Mouse (Mus musculus): ENCODE data around the gene Gab2. TPM values are rescaled to one million over a fixed set of nuclear protein-coding genes. Genes with fewer than 3 reads are reported as not detected.

The Gab2 gene
- polyA plus RNA-seq, 1 experiment from 2014 or later: 17.9 TPM

- Histone ChIP-seq H3K27me3 (ENCODE audit: control insufficient read depth, insufficient read depth, low read length) (no peaks in the 10 kb centered on the region), H3K9me3 (ENCODE audit: control insufficient read depth, low read length) (no peaks in the 10 kb centered on the region), H3K4me1 (ENCODE audit: control insufficient read depth, insufficient read depth, low read length) (no peaks in the 10 kb centered on the region), H3K4me2 (ENCODE audit: low read length) (no peak overlapping the region), H3K36me3 (ENCODE audit: control insufficient read depth, insufficient read depth, low read length) (peaks cover 80% of the 10 kb centered on the region), H3K27ac (replicated peaks; ENCODE audit: low read depth, low read length) (no peak overlapping the region), H3K4me3 (replicated peaks; ENCODE audit: low read depth, low read length) (no peak overlapping the region), H3K9ac (replicated peaks; ENCODE audit: low read length) (no peak overlapping the region)
- ATAC-seq (ENCODE audit: low FRiP score, low TSS enrichment) (no peak), DNase-seq (no peak)
- 87% methylated on average over 3 of the region's 3 CpGs for whole genome bisulfite sequencing
These were observed 228.9 kb downstream of the Gab2 start for GRCm38 (mm10) chr7:97310341-97310635.

- WGBS: 92% methylated on average over 14 of the region's 14 CpGs
- H3K9me3 ChIP-seq (ENCODE audit: control insufficient read depth, low read length): no peaks in the 10 kb centered on the region
- H3K9ac ChIP-seq (replicated peaks; ENCODE audit: low read length): no peak overlapping the region
- DNase-seq (no peak), ATAC-seq (ENCODE audit: low FRiP score, low TSS enrichment) (no peak)
- H3K36me3 ChIP-seq (ENCODE audit: control insufficient read depth, insufficient read depth, low read length): peaks cover 74% of the 10 kb centered on the region
- H3K27ac ChIP-seq (replicated peaks; ENCODE audit: low read depth, low read length): no peak overlapping the region
- no peaks in the 10 kb centered on the region for H3K27me3 ChIP-seq (ENCODE audit: control insufficient read depth, insufficient read depth, low read length)
- no peak overlapping the region for H3K4me3 ChIP-seq (replicated peaks; ENCODE audit: low read depth, low read length)
- H3K4me1 ChIP-seq (ENCODE audit: control insufficient read depth, insufficient read depth, low read length): no peaks in the 10 kb centered on the region
- no peak overlapping the region for H3K4me2 ChIP-seq (ENCODE audit: low read length)
These were observed 230.2 kb downstream of the Gab2 start for GRCm38 (mm10) chr7:97311620-97312019.

GRCm38 (mm10) chr7:97312196-97312595 lies 230.8 kb downstream of the Gab2 start:
- Histone ChIP-seq H3K4me1 (ENCODE audit: control insufficient read depth, insufficient read depth, low read length) (no peaks in the 10 kb centered on the region), H3K27me3 (ENCODE audit: control insufficient read depth, insufficient read depth, low read length) (no peaks in the 10 kb centered on the region), H3K27ac (replicated peaks; ENCODE audit: low read depth, low read length) (no peak overlapping the region), H3K36me3 (ENCODE audit: control insufficient read depth, insufficient read depth, low read length) (peaks cover 68% of the 10 kb centered on the region), H3K9me3 (ENCODE audit: control insufficient read depth, low read length) (no peaks in the 10 kb centered on the region), H3K4me3 (replicated peaks; ENCODE audit: low read depth, low read length) (no peak overlapping the region), H3K9ac (replicated peaks; ENCODE audit: low read length) (no peak overlapping the region), H3K4me2 (ENCODE audit: low read length) (no peak overlapping the region)
- WGBS: 91% methylated on average over 17 of the region's 17 CpGs
- DNase-seq: no peak
- no peak for ATAC-seq (ENCODE audit: low FRiP score, low TSS enrichment)

- ATAC-seq (ENCODE audit: low FRiP score, low TSS enrichment): no peak
- Histone ChIP-seq H3K27me3 (ENCODE audit: control insufficient read depth, insufficient read depth, low read length) (no peaks in the 10 kb centered on the region), H3K9me3 (ENCODE audit: control insufficient read depth, low read length) (no peaks in the 10 kb centered on the region), H3K4me1 (ENCODE audit: control insufficient read depth, insufficient read depth, low read length) (no peaks in the 10 kb centered on the region), H3K36me3 (ENCODE audit: control insufficient read depth, insufficient read depth, low read length) (peaks cover 63% of the 10 kb centered on the region), H3K27ac (replicated peaks; ENCODE audit: low read depth, low read length) (no peak overlapping the region), H3K4me3 (replicated peaks; ENCODE audit: low read depth, low read length) (no peak overlapping the region), H3K9ac (replicated peaks; ENCODE audit: low read length) (no peak overlapping the region), H3K4me2 (ENCODE audit: low read length) (no peak overlapping the region)
- WGBS: 88% methylated on average over 6 of the region's 6 CpGs
- no peak for DNase-seq
These were observed 231.5 kb downstream of the Gab2 start for GRCm38 (mm10) chr7:97312856-97313255.

GRCm38 (mm10) chr7:97313364-97313995 lies 232.1 kb downstream of the Gab2 start:
- Histone ChIP-seq H3K27me3 (ENCODE audit: control insufficient read depth, insufficient read depth, low read length) (no peaks in the 10 kb centered on the region), H3K9ac (replicated peaks; ENCODE audit: low read length) (no peak overlapping the region), H3K27ac (replicated peaks; ENCODE audit: low read depth, low read length) (no peak overlapping the region), H3K4me1 (ENCODE audit: control insufficient read depth, insufficient read depth, low read length) (no peaks in the 10 kb centered on the region), H3K4me3 (replicated peaks; ENCODE audit: low read depth, low read length) (no peak overlapping the region), H3K4me2 (ENCODE audit: low read length) (no peak overlapping the region), H3K9me3 (ENCODE audit: control insufficient read depth, low read length) (no peaks in the 10 kb centered on the region), H3K36me3 (ENCODE audit: control insufficient read depth, insufficient read depth, low read length) (peaks cover 58% of the 10 kb centered on the region)
- WGBS: 78% methylated on average over 7 of the region's 7 CpGs
- DNase-seq (no peak), ATAC-seq (ENCODE audit: low FRiP score, low TSS enrichment) (no peak)

GRCm38 (mm10) chr7:97314646-97315045 lies 233.3 kb downstream of the Gab2 start:
- Histone ChIP-seq H3K9ac (replicated peaks; ENCODE audit: low read length) (no peak overlapping the region), H3K4me3 (replicated peaks; ENCODE audit: low read depth, low read length) (no peak overlapping the region), H3K27ac (replicated peaks; ENCODE audit: low read depth, low read length) (no peak overlapping the region), H3K36me3 (ENCODE audit: control insufficient read depth, insufficient read depth, low read length) (peaks cover 58% of the 10 kb centered on the region), H3K27me3 (ENCODE audit: control insufficient read depth, insufficient read depth, low read length) (no peaks in the 10 kb centered on the region), H3K4me1 (ENCODE audit: control insufficient read depth, insufficient read depth, low read length) (no peaks in the 10 kb centered on the region), H3K4me2 (ENCODE audit: low read length) (no peak overlapping the region), H3K9me3 (ENCODE audit: control insufficient read depth, low read length) (no peaks in the 10 kb centered on the region)
- WGBS: 90% methylated on average over 5 of the region's 5 CpGs
- ATAC-seq (ENCODE audit: low FRiP score, low TSS enrichment): no peak
- no peak for DNase-seq

GRCm38 (mm10) chr7:97315656-97316055 lies 234.3 kb downstream of the Gab2 start:
- DNase-seq: no peak

GRCm38 (mm10) chr7:97317706-97318105 lies 236.3 kb downstream of the Gab2 start:
- no peaks in the 10 kb centered on the region for H3K4me1 ChIP-seq (ENCODE audit: control insufficient read depth, insufficient read depth, low read length)
- no peaks in the 10 kb centered on the region for H3K27me3 ChIP-seq (ENCODE audit: control insufficient read depth, insufficient read depth, low read length)
- 81% methylated on average over 3 of the region's 3 CpGs for WGBS
- H3K27ac ChIP-seq (replicated peaks; ENCODE audit: low read depth, low read length): no peak overlapping the region
- no peak for DNase-seq
- no peaks in the 10 kb centered on the region for H3K9me3 ChIP-seq (ENCODE audit: control insufficient read depth, low read length)
- H3K4me3 ChIP-seq (replicated peaks; ENCODE audit: low read depth, low read length): no peak overlapping the region
- H3K4me2 ChIP-seq (ENCODE audit: low read length): no peak overlapping the region
- H3K36me3 ChIP-seq (ENCODE audit: control insufficient read depth, insufficient read depth, low read length): peaks cover 34% of the 10 kb centered on the region
- no peak for ATAC-seq (ENCODE audit: low FRiP score, low TSS enrichment)
- no peak overlapping the region for H3K9ac ChIP-seq (replicated peaks; ENCODE audit: low read length)

More at GRCm38 (mm10) chr7:97315656-97316055, 234.3 kb downstream of the Gab2 start:
- Histone ChIP-seq H3K9me3 (ENCODE audit: control insufficient read depth, low read length) (no peaks in the 10 kb centered on the region), H3K4me3 (replicated peaks; ENCODE audit: low read depth, low read length) (no peak overlapping the region), H3K9ac (replicated peaks; ENCODE audit: low read length) (no peak overlapping the region), H3K27me3 (ENCODE audit: control insufficient read depth, insufficient read depth, low read length) (no peaks in the 10 kb centered on the region), H3K36me3 (ENCODE audit: control insufficient read depth, insufficient read depth, low read length) (peaks cover 55% of the 10 kb centered on the region), H3K4me2 (ENCODE audit: low read length) (no peak overlapping the region), H3K27ac (replicated peaks; ENCODE audit: low read depth, low read length) (no peak overlapping the region), H3K4me1 (ENCODE audit: control insufficient read depth, insufficient read depth, low read length) (no peaks in the 10 kb centered on the region)
- WGBS: 83% methylated on average over 6 of the region's 6 CpGs
- ATAC-seq (ENCODE audit: low FRiP score, low TSS enrichment): no peak

- ATAC-seq (ENCODE audit: low FRiP score, low TSS enrichment) (no peak), DNase-seq (no peak)
- Histone ChIP-seq H3K27me3 (ENCODE audit: control insufficient read depth, insufficient read depth, low read length) (peaks cover 24% of the 10 kb centered on the region), H3K4me2 (ENCODE audit: low read length) (no peak overlapping the region), H3K36me3 (ENCODE audit: control insufficient read depth, insufficient read depth, low read length) (peaks cover 10% of the 10 kb centered on the region), H3K27ac (replicated peaks; ENCODE audit: low read depth, low read length) (no peak overlapping the region), H3K9me3 (ENCODE audit: control insufficient read depth, low read length) (no peaks in the 10 kb centered on the region), H3K4me1 (ENCODE audit: control insufficient read depth, insufficient read depth, low read length) (peaks cover 4% of the 10 kb centered on the region; the same call in 1 of the 2 replicates), H3K4me3 (replicated peaks; ENCODE audit: low read depth, low read length) (no peak overlapping the region), H3K9ac (replicated peaks; ENCODE audit: low read length) (no peak overlapping the region)
- WGBS: 96% methylated on average over 8 of the region's 8 CpGs
These were observed 243.0 kb downstream of the Gab2 start for GRCm38 (mm10) chr7:97324342-97324741.
